Mouse (Mus musculus) activated CD4-positive, CD25-positive, alpha-beta regulatory T cell, adult 9 weeks (primary cell): ENCODE measurements around the gene Gpr174. TPM values are rescaled to one million over a fixed set of nuclear protein-coding genes. Genes with fewer than 3 reads are reported as not detected.

ENCODE experiments used
- polyA plus RNA-seq: library from polyadenylated mRNA; unstranded; fragments of 100-300 nt; shearing (Covaris generic); gene quantifications from one replicate; pipeline ENCODE4 v1.2.1, GENCODE M21; 2017

Gene Gpr174
- polyA plus RNA-seq: 110 TPM

DNA sequence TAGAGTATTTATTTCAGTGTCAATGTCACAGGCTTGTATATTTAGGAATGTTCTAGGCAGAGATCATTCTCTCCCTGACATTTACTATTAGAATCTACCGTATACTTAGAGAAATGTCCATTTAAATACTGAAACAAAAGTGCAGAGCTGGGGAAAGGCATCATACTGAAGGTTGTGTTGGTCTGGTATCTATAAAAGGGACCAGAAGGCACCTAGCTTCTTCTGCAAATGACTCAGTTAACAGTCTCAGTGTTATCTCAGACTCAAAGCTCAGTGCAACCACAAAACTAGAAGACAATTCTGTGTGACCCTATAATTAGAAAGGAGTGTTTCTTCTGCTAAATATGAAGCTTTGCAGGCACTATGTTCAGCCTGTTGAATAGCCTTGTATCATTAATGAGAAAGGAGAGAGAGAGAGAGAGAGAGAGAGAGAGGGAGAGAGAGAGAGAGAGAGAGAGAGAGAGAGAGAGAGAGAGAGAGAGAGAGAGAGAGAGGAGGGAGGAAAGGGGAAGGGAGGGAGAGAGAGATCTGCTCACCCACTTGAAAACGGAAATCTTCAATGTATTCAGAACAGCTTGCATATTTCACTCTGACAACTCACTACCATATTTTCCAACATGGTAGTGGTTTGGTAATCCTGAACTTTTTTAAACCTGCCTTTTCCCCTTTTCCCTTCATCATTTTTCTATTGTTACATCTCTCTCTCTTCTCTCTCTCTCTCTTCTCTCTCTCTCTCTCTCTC lies at the start of gene Gpr174:
Gene Gpr174 (plus strand): TSS at position 393 of the 742 bp plus-strand sequence.

Other genes with a start within 250 kb of the Gpr174 start
- 82.1 TPM for gene P2ry10, start 167.4 kb upstream of the Gpr174 start, polyA plus RNA-seq
- 5.3 TPM for gene P2ry10b, start 107.0 kb upstream of the Gpr174 start, polyA plus RNA-seq
- gene Itm2a, start 147.5 kb downstream of the Gpr174 start, polyA plus RNA-seq: 114 TPM